Mouse (Mus musculus): Measurements from ENCODE around the gene Gm45808.
"Not testable (repeated sequence)": the region's sequence is repeated elsewhere in the genome, so short reads cannot be mapped to it uniquely, and the experiment has no call there.

Gm45808 gene

DNA sequence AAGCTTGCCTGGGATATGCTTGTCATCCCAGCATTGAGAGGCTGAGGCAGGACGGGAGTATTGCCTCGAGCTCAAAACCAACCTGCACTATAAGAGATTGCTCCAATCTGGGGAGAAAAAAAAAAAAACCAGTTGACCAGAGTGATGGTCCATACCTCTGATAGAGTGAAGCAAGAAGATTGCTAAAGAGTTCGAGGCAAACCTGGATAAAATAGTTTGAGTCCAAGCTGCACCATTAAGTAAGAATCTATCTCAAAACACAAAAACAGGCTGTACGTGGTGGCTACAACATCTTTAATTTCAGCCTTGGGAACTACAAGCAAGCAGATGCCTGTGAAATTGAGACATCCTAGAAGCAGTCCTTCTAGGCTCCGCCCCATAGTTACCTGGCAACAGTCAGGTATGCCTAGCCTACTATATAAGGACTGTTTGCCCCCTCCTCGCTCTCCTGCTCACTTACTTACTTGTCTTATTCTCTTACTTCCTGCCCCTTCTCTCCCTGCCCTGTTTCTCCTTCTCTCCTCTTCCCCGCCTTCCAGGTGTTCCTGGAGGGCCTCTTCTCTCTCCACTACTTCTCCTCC is 19.4 kb downstream of the Gm45808 start:
- no peak for DNase-seq

DNA sequence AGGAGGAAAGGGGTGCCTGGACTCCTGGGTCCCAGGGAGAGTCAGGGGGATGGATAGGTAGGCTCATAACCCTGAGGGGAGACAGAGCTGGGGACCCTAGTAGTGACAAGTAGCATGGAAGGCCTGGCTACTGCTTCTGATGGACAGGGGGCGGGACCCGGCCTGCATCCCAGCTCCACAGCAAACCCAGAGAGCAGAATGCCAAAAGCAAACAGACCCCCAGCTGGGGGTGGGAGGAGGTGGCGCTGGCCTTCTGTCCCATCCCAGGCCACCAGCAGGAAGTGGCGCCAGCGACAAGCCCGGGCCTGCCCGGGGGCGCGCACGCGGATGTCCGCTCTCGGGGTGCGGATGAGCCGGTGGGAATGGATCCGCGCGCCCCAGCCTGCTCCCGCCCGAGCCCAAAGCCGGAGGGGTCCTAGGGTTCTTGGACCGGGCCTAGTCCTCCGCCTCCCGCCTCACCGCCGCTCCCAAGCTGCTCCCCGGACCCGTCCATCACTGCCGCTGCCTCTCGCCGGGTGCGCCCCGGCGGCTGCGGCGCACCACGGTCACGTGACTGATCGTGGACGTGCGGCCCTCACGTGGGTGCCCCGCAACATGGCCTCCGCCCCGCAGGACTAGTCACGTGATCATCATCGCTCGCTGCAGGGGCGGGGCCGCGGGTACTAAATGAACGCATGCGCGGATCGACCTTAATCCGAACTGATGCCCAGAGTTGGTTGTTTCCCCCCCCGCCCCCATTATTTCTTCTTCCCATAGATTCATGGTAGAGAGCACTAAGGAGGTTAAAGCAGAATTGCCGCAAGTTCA is 20.1 kb downstream of the Gm45808 start, which contains the start of gene Bax:
Gene Bax, minus strand, starts transcription at position 616 of the 807 bp plus-strand sequence.
- DNase-seq, result peak; percentile 94

DNA sequence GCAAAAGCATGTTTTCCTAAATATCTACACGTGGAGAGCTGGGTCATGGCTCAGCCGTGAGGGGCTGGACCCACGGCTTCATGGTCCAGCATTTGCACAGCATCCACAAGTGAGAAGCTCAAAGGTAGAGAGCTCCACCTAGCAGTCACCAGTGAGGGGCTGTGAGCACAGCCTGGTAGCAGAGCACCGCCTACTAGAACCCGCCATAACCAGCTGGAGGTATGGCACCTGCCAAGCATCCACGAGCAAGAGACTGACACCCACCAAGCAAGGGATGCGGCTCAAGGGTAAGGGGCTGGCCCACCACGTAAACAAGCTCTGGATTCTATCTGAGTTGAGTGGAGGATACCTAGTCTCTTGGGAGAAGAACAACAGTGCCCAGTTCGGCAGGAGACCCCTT is 21.1 kb downstream of the Gm45808 start:
- peak; percentile 59 for DNase-seq

DNA sequence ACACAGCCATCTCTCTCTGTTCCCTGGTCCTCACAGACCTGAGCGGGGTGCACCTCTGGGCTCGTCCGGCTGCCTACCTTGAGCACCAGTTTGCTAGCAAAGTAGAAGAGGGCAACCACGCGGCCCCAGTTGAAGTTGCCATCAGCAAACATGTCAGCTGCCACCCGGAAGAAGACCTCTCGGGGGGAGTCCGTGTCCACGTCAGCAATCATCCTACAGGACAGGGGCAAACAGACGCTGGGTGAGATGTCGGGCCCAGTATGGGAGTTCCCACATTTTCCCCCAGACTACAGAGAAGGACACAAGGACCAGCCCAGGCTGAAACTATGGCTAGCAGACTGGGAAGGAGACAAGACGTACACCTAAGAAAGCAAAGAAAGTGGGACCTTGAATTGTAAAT is 21.5 kb downstream of the Gm45808 start:
- DNase-seq, result no peak

DNA sequence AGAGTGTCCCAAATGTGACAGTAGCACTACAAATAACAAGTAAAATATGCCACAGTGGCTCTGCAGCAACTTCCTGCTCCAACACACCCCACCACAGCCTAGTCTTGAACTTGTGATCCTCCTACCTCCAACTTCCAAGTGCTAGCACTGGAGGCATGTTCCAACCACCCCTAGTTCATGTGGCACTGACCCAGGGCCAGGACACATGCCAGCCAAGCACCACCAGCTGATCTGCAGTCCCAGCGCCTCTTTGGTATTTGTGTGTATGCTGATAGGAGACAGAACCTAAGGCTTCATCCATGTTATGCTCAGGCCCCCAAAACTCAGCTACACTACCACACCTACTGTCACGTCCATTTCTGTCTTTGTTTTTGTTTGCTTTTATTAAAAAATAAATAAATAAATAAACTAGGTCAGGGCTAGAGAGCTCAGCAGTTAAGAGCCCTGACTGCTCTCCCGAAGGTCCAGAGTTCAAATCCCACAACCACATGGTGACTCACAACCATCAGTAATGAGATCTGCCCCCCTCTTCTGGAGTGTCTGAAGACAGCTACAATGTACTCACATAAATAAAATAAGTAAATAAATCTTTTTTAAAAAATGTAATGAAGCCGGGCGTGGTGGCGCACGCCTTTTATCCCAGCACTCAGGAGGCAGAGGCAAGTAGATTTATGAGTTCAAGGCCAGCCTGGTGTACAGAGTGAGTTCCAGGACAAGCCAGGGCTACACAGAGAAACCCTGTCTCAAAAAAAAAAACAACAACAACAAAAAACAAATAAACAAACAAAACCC is 22.4 kb downstream of the Gm45808 start:
- no peak for DNase-seq

DNA sequence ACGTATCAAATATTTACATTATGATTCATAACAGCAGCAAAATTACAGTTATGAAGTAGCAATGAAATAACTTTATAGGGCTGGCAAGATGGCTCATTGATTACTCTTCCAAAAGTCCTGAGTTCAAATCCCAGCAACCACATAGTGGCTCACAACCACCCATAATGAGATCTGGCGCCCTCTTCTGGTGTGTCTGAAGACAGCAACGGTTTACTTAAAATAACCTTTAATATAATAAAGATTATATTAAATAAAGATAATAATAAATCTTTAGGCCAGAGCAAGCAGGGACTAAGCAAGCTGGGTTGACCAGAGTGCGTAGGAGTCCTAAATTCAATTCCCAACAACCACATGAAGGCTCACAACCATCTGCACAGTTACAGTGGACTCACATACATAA is 23.7 kb downstream of the Gm45808 start:
- not testable (repeated sequence) for DNase-seq

DNA sequence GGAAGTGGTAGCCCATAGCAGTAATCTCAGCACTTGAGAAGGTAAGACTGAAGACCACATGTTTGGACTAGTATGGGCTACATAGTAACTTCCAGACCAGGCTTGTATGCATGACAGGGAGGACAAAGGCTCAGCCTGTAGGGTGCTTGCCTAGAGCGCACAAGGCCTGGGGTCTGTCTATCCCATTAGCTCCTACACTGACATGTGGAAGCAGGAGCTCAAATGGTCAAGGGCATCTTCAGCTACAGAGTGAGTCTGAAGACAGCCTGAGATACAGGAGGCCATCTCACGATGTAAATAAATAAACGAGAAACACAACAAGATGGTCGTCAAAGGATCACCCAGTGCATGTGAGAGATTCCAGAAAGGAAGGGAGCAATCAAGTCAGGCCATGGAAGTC is 24.3 kb downstream of the Gm45808 start:
- DNase-seq, result no peak

DNA sequence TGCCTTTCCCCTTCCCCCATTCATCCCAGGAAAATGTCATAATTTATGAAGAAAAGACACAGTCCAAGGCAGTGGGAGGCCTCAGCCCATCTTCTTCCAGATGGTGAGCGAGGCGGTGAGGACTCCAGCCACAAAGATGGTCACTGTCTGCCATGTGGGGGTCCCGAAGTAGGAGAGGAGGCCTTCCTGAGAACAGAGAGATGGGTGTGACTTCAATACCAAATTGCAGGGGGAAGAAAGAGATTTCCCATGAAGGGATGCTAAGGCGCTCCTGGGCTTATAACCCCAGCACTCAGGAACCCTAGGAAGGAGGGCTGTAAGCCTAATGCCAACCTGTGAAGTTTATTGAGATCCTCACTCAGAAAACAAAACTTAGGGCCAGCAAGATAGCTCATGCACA is 24.8 kb downstream of the Gm45808 start:
- no peak for DNase-seq

DNA sequence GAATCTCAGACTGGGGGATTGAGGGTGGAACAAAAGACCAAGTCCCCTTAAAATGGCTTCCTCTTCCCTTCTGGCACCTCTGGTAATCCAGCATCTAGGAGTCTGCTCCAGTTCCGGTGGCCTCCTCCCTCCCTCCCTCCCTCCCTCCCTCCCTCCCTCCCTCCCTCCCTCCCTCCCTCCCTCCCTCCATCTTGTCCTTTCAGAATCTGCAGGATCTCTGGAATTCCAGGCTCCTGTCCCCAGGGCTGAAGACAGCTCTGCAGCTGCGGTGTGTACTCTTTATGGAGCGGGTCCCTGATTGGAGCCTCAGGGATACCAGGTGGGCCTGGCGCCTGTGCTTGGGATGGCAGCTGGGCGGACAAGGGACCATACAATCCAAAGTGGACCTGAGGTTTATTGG is 25.3 kb downstream of the Gm45808 start:
- no peak for DNase-seq

DNA sequence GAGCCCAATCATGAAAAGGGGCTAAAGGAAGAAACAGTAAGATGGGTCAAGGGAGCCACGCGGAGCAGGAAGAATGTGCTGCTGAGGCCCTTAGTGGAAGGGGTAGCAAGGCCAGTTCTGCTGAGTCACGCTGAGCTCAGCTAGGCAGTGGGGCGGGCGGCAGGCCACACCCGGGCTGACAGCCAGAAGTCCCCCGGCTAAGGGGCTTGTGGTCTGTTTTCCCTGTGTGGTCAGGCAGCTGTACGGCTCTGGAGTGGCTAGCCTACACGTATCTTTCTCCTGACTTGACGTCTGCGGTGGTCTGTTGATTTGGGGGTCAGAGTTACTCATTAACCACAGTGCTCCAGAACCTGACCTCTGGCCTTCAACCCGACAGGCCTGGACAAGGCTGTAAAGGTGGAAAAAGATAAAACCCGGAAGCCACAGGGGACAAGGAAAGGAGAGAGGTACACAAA is 25.7 kb downstream of the Gm45808 start:
- peak; percentile 83 for DNase-seq

DNA sequence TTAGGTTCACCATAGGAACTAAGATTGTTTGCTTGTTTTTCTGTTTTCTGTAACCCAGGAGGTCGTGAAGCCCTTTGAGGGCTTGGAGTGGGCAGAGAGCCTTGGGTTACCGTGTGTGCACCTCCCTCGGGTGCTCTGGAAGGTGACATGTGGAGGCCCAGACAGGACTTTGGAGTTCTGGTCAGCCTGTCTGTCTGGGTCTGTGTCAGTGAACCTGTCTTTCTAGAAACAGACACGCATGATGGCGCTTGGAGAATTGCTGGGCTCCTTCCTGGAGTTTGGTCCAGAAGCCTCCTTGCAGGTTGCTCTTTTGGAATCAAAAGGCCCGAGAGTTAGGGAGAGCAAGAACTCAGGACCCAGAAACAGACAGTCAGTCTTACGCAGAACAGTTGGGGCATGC is 26.2 kb downstream of the Gm45808 start:
- peak; percentile 84 for DNase-seq

DNA sequence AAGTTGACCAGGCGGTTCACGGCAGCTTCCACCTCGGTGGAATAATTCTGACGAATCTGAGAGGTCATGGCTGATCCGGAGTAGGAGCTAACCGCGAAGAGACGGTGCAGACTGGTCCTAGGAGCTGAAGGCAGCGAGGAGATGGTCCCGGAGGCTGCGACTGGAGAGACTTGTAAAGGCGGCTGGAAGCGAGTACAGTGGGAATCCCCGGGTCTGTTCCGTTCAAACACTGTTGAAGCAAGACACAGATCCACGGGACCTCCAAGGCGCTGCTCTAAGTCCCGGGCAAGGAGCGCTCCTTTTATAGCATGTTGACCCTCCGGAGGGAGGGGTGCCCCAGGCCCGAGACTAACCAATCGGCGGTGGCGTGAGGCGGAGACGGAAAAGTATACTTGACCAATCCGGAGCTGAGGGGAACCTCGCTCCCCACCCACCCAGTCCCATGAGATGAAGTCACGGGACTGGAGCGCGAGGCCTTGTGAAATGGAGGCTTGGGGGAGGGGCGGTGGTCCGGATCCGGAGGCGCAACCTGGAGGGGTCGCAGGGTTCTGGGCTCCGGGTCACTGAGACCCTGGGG is 27.0 kb downstream of the Gm45808 start, which contains the start of gene Ftl1:
Gene Ftl1, minus strand, starts transcription at position 321 of the 577 bp plus-strand sequence.
- peak; percentile 99 for DNase-seq

DNA sequence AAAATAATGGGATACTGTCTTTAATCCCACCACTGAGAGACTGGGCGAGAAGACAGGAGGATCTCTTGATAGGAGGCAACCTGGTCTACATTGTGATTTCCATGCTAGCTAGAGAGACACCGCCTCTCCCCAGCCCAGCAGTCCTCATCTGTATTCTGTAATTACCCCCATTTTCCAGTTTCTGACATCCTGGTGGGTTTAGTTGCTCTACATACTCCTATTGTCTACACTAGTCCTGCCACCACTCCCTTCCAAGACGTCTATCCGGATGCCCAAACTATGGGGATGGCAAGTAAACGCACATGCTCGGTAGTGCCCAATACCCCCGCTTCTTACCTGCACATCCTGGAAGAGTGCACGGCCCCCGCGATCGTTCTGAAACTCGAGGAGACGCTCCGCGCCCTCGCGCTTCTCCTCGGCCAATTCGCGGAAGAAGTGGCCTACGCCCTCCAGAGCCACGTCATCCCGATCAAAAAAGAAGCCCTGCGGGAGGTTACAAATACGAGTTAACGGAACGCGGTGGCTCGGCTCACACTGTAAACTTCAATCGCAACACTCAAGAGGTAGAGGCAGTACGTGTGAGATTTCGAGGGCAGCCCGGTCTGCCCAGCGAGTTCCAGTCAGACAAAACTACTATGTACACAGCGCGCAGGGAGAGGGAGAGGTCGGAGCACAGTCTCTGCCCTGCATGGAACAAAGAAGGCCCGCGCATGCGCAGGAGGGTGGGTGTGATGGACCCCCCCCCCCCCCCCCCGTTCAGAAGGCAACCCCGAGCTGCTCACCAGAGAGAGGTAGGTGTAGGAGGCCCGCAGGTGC is 27.7 kb downstream of the Gm45808 start:
- peak; percentile 61 for DNase-seq

DNA sequence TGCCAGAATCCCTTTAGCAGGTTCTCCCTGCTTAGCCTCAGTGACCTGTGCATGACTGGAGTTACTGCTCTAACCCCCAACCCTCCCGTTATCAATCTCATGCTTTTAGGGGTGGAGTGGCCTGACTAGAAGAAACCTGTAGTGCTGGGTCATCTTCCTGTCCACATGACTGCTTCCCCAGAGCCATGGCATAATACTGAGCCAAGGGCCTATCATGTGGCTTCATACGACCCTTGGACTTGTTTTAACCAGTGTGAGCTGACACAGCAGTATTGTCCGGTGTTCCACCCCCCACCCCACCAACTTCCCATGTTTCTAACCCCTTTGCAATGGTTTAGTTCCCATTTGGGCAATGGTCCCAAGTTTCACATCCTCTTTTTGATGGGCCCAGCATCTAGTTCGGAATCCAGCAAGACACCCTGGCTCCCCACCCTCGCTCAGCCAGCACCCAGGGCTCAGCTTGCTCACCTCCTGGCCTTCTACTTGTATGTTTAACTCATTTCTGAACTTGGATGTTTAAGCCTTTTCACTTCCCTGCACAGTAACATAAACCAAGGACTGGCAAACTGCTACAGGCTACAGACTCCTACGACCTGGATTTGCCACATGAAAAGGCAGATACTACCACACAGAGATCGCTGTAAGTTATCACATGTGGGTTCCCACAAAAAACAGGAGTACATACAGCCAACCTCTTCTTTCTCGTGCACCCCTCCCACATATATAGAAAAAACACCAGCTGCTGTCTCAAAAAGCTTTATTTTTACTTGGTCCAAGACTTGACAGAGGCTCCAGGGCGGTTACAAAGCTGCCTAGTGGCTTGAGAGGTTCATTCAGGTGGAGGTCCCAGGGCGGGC is 29.2 kb downstream of the Gm45808 start:
- peak; percentile 85 for DNase-seq

DNA sequence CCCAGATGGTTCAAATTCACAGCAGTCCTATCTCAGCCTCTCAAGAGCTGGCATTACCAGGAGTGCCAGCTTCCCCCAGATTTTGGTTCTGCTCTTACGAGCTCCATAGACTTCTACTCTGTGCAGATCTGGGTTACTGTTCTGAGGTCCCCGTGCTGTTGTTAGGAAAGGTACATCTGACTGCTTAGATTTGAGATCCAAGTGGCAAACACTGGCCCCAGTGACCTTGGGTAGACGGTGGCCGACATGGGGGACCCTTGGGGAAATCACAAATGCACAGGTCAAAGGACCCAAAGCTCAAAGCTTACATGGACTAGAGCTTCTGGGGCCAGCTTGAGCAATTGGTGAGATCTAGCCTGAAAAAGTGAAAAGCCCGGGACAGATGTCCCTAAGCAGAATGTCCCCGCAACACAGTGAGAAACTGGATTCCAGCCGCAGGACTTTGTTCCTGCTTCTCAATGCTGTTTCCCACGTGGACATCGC is 29.8 kb downstream of the Gm45808 start:
- no peak for DNase-seq

DNA sequence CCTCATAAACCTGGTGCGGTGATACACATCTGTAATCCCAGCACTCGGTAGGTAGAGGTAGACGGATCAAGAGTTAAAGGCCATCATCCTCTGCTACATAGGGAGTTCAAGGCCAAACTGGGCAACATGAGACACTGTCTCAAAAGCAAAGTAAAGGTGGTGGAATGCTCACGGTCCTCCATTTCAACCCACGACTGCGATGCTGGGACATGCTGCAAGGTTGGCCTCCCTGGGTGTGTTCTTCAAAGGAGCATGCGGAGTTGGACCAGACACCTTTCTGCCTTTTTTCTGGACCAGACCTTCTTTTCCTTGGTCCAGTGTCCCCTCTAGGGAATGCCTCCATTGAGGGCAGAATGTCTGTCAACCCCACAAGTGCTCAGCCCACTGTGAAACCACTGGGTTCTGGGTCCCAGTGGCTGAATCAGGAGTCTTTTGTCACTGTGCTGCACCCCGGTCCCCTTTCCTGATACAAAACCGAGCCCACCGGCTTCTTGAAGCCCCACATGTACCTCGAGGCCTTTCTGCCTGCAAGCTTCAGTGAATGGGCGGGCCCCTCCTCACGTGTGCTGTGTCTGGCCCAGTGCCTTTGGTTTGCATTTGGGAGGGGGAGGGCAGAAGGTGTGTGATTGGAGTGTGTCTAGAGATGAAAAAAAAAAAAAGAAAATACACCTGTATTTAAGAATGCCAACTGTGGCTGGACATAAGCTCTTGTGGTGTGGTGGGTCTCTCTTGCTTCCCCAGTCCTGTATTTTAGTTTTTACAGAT is 30.5 kb downstream of the Gm45808 start:
- no peak for DNase-seq

DNA sequence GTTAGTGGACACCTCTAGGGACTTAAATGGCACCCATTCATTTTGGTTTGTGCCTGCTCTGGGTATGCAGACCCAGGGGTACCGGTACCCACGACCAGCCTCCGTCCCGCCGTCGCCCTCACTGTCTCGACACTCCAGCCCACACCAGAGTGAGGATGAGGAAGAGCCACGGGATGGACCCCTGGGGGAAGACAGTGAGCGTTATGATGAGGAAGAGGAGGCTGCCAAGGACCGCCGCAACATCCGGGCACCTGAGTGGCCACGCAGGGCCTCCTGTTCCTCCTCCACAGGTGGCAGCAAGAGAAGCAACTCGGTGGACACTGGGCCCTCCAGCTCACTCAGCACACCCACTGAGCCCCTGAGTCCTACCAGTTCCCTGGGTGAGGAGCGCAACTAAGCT is 31.6 kb downstream of the Gm45808 start:
- no peak for DNase-seq

DNA sequence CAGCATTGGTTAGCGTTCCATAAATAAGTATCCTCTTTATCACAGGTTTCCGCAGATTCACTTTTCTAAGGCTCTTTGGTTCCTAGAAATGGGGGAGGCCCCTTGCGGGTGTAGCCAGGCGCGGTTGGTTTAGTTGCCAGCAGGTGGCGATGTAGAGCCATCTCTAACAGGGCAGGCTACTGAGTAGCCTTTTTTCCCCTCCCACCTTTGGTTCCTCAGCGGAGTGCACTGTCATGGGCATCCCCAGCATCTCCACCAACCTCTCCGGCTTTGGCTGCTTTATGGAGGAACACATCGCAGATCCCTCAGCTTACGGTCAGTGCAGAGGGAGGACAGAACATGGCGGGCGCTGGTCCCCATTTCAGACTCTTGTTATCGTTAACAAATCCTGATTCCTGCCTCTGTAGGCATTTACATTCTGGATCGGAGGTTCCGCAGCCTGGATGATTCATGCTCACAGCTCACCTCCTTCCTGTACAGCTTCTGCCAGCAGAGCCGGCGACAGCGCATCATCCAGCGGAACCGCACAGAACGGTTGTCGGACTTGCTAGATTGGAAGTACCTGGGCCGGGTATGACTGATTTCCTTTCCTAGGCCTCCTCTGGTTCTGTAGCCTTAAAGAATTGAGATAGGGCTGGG is 35.1 kb downstream of the Gm45808 start:
- peak; percentile 68 for DNase-seq

DNA sequence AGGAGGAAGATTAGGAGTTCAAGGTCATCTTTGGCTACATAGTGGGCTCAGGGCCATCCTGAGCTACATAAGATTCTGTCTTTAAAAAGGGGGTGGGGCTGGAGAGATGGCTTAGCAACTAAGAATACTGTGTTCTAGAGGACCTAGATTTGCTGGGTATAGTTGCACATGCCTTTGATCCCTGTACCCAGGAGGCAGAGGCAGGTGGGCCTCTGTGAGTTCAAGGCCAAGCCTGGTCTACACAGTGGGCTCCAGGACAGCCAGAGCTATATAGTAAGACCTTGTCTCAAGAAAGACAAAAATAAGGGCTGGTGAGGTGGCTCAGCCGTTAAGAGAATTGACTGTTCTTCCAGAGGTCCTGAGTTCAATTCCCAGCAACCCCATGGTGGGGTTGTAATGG is 36.6 kb downstream of the Gm45808 start:
- DNase-seq, result no peak

All from kidney, adult 11 months (tissue).